Mouse (Mus musculus) c-Kit-positive CD71-positive TER-119-positive erythroid progenitor cells, embryonic 14.5 days (primary cell): Measurements from ENCODE around the gene Gm47429.
A peak's percentile ranks its signal among the peaks of the same experiment; 100 is the strongest.
"Not testable (repeated sequence)": the region's sequence is repeated elsewhere in the genome, so short reads cannot be mapped to it uniquely, and the experiment has no call there.

Experiments used
- DNase-seq: peaks from one replicate; pipeline ENCODE4 v3.0.0-alpha.2; 2013; ENCODE audit warnings: low spot score

Gm47429 gene

DNA sequence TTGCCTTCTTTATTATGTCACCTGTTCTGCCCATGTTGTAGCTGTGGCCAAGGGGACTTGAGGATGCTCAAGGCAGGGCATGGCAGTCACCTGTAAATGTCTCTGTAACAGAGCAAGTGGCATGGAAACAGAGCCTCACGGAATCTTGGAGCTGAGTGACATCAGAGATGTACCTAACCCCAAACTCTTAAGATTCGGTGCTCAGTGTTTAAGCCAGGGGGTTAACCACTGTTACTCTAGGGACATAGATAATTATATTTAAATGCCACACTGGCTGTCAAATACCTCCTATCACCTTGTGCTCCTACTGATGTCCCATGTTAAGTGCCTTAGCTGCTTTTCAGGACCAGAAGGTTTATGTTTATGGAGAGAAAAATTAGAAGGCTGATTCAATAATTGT is at the start of gene Gm47429:
Gene Gm47429, minus strand, starts transcription at position 101 of the 400 bp plus-strand sequence.
- DNase-seq, result no peak

DNA sequence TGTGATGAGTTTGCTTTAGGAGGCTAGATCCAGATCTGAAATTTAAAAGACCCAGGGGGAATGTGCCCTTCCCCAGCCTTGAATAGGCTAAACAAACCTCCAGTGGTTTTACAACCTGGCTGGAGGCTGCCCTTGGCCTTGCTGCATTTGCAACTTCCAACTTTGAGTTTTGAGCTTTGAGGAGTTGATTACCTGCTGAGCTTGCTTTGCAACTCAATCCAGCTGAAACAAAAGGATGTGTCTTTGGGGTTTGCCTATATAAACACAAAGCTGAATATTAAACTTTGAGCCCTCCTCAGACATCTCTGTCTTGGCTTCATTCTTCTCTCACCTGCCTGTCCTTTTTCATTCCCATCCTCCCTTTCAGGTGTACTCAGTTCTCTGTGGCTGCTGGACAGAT is 44.8 kb upstream of the Gm47429 start:
- not testable (repeated sequence) for DNase-seq

DNA sequence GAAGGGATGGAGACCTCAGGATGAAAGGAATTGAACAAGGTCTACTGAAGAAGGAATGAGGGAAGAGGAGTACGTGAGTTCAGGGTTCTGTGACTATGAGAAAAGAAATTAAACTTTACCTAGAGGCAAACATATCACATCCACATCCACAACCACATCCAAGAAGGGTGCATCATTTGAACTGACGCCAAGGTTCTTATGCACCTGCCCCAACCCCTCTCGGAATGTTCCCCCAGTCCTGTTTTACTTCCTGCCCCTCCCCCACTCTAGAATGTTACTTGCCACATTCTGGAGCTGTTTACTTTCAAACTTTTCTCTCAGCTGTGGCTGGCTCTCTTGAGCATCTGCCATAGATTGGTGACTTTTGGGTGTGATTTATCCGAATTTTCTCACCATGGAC is 23.3 kb upstream of the Gm47429 start, which contains the start of gene Nutm2:
Gene Nutm2, plus strand, starts transcription at position 301 of the 400 bp plus-strand sequence.
- no peak for DNase-seq

DNA sequence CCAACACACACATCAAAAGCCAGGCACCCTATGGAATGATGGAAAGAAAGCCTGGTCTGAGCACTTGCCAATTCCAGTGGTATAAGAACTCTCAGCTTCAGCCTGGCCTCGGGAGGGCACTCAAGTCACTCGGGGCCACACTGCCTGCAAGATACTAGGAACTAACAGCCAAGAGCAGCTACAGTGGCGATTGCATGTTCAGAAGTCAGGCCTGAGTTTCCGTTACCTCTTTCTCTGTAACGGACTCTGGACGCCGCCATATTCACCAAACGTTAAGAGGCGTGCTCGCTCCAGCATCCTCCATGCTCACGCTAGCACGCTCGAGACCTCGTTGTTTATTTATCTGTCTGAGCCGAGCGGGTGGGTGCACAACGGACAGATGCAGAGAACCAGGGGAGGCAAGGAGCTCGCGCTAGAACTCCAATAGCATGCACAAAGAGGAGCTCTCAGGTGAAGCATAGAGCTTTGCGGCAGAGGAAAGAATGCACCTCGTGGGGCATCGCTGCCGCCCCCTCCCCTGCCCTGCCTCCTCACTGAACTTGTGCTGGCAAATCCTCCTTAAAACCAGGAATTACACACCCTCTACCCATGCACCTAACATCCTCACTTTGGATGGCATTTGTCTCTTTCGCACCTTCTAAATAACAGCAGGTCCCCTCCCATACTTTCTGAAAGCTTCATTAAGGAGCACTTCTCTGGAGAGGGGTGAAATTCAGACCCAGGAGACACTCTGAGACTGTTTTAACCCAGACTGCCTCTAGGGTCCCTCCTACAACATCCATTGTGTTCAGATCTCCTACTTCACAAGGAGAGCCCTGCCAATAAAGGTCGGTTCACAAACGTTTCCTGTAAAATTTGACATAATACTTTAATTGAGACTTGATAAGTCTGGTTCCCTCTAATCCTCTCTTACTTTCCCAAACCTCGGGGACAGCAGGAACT is 21.2 kb upstream of the Gm47429 start:
- no peak for DNase-seq

DNA sequence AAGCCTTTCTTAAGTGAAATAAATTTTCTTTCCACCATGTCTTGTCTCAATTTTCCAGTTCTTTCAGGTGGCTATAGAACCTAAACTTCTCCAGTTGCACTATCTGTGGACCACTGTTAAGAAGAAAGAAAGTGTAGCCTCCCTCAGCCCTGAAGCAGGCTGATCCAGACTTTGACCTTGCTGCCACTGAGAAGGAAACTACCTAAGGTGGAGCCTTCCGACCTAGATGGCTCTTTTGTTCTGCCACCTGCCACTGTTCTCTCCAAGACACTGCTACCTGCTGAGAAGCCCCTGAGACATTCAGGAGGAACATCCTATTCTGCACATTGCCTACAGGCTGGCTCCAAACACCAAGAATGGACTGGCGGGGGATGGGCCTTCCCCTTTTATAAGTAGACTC is 16.7 kb upstream of the Gm47429 start:
- not testable (repeated sequence) for DNase-seq

DNA sequence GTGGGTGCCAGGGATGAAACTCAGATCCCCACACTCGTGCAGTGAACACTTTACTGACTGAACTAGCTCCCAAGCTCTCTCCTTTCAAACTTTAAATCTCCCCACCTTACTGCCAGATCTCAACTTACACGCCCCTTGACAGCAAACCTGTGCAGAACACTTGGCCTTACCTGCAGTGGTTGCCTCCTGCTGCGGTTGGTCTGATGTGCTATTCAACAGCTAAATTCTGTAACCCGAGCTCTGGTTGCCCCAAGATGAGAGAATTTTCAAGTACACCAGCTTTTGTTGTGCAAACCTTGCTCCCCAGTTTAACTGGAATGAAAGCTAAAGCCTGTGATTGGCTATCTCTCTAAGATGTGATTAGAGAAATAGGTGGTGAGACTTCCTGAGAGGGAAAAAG is 9.7 kb upstream of the Gm47429 start:
- no peak for DNase-seq

DNA sequence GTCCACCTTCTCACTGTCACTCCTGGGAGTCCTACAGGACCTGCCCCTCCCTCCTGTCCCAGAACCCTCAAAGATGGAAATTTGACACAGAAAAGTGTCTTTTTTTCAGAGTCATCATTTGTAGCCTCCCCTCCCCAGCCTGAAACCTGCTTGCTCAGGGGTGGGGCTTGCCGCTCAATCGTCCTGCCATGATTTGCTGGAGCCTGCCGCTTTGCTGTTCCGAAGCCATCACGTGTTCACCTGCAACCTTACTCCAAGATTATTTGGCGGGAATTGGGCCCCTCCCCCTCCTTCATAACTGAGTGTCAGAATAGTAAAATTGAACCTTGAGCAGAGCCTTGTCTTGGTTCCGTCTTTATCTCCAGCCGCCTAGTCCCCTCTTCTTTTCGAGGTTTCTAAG is 8.6 kb upstream of the Gm47429 start:
- DNase-seq, result not testable (repeated sequence)

DNA sequence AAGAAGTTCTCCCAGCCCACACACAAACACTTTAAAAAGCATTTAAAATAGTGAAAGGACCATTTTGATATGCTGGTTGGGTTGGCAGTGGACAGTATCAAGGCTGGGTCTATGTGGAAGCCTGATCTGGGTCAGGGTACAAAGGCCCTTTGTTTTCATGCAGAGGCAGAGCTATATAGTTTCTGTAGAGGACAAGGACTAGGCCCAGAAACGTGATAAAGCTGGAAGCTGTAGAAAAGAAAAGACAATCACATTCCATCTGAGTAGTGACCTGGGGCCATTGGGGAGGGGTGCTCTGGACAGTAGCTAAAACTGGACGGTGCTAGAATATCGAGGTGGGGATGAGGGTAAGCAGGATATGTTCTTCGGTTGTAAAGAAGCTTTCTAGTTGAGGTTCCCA is 1.5 kb upstream of the Gm47429 start:
- DNase-seq, result no peak

DNA sequence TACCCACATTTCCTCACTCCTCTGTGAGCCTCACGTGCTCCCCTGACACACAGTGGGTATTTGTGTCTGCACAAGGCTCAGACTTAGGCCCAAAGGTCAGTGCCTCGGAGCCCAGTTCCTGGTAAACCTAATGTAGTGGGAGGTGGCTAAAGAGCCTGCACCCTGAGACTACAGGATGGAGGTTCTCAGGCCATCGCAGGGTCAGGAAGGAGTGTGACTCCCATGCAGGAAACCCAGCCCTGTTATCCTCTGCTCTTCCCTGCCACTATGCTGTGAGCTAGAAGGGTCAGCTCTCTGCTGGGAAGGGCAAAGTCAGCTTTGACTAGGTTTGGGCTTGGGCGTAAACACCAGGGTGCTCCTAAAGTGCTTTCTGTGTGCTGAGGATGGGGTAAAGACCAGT is 17.0 kb downstream of the Gm47429 start:
- no peak for DNase-seq

DNA sequence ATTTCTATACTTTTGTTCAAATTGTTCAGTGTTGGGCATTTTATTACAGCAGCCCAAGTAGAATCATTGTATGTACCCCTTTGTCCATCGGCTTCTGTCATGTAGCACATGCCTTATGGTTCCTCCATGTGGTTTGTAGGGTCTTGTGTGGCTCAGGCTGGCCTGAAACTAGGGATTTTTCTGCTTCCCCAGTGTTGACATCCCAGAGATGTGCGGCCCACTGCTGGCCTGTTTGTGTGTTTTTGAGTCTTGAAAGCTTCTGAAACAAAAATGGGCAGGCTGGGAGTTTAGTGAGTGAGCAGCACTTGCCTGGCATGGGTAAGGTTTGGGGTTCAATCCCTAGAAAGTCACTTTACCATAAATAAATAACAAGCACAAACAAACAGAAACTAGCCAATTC is 19.2 kb downstream of the Gm47429 start:
- no peak for DNase-seq

DNA sequence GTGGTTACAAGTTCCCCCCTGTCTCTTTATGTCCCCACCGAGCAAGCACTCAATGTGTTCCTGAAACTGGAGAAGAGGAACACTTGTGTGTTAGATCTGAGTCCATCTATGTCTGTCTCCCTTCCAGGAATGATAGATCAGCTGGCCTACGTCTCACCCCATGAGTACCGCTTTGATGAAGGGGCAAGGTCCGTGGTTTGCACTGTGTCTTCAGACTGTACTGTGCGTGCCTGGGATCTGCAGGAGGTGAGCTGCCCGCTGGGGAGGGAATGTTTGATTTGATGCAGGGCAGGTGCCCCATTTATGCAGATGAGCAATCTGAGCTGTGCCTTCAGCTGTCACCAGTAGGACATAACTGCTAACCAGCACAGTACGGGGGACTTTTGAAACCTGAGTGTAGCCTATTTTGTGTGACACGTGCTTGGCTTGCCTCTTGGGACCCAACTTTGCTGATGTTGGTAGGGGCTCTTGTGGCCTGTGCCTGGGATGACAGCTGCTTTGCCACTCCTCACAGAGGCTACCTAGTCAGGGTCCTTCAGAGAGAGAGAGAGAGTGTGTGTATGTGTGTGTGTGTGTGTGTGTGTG is 20.0 kb downstream of the Gm47429 start:
- no peak for DNase-seq

DNA sequence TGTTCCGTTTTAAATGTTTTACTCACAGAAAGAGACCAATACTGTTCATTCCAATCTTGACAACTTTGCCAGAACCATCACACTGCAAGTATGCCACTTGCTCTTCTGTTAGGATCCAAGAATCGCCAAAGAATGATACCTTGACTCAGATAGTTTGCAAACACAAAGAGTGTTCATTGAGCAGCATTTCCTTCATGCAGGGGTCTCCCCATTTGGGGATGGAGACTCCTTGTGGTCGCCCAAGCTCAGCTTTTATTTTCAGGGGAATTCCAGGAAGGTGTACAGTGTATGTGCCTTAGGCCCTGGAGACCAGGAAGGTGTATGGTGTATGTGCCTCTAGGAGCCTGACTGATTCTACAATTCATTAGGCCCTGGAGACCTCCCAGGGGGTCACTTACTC is 25.3 kb downstream of the Gm47429 start:
- no peak for DNase-seq

DNA sequence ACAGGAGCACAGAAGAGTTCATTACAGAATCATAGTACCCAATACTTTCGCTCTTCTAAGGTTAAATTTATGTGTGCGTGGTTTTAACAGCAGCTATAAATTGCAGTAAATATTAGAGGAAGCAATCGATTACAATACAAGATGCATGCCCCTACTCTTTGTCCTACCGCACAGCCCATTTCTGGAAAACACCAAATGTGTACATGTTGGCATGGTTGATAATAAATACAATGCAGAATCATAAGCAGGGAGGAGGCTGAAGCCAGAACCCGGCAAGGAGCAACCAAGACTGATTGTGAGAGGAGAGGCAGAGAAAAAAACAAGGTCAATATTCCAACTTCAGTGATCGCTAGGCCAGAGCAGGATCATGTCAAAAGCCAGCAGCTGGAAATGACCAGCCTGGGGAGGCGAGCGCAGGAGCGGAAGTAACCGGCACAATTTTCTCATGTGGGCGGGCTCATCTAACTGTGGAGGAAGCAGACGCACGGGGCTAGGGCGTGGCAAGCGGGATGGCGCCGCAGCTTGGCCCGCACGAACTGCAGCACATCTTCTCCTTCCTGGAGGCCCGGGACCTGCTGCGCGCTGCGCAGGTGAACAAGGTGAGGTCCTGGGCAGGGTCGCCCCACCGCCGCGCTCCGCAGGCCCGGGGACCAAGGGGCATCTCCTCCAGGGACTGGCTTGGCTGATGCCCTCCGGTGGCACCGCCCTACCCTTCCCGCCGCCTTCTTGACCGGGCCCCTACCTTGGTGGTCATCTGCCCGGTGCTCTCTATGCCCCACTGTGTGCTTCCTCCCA is 26.1 kb downstream of the Gm47429 start, which contains the start of gene Fbxw17:
Gene Fbxw17, plus strand, starts transcription at position 476 of the 795 bp plus-strand sequence.
- peak; percentile 38 for DNase-seq
